Mouse (Mus musculus) forebrain, embryonic 11.5 days (tissue): Measurements from ENCODE around the gene Slc29a2. TPM values are rescaled to one million over a fixed set of nuclear protein-coding genes. Genes with fewer than 3 reads are reported as not detected.
A peak's percentile ranks its signal among the peaks of the same experiment; 100 is the strongest.

Experiments used
- ATAC-seq: fragments of 200-750 bp; cut with Nextera tagmentation; replicated peaks from 2 replicates; pipeline ENCODE4 v1.8.0; 2017; ENCODE audit warnings: moderate TSS enrichment; ENCODE audit not compliant: low FRiP score
- DNase-seq: peaks from one replicate; pipeline ENCODE4 v3.0.0-alpha.2; 2017; ENCODE audit warnings: low spot score
- H3K27ac ChIP-seq: fragments of 300-500 bp; sonication (generic); 2 replicates; pipeline ENCODE4 v1.5.1; 2014; ENCODE audit warnings: low read depth, low read length
- H3K27me3 ChIP-seq: fragments of 300-500 bp; sonication (generic); 2 replicates; pipeline ENCODE4 v1.6.1; 2014; ENCODE audit warnings: mild to moderate bottlenecking, low read length, mixed read lengths; ENCODE audit not compliant: control insufficient read depth, insufficient read depth
- H3K36me3 ChIP-seq: fragments of 300-500 bp; sonication (generic); 2 replicates; pipeline ENCODE4 v1.6.1; 2014; ENCODE audit warnings: mild to moderate bottlenecking, low read length, moderate library complexity, mixed read lengths; ENCODE audit not compliant: control insufficient read depth, insufficient read depth
- H3K4me1 ChIP-seq: fragments of 300-500 bp; sonication (generic); replicated peaks from 2 replicates; pipeline ENCODE4 v1.6.1; 2014; ENCODE audit warnings: low read length, mixed read lengths; ENCODE audit not compliant: control insufficient read depth, insufficient read depth
- H3K4me2 ChIP-seq: fragments of 300-500 bp; sonication (generic); 2 replicates; pipeline ENCODE4 v1.6.1; 2014; ENCODE audit warnings: low read depth, mild to moderate bottlenecking, low read length, moderate library complexity, mixed read lengths; ENCODE audit not compliant: severe bottlenecking
- H3K4me3 ChIP-seq: fragments of 300-500 bp; sonication (generic); 2 replicates; pipeline ENCODE4 v1.5.1; 2014; ENCODE audit warnings: low read depth, low read length
- H3K9ac ChIP-seq: fragments of 300-500 bp; sonication (generic); 2 replicates; pipeline ENCODE4 v1.6.1; 2014; ENCODE audit warnings: low read length
- H3K9me3 ChIP-seq: fragments of 300-500 bp; sonication (generic); 2 replicates; pipeline ENCODE4 v1.6.1; 2016; ENCODE audit warnings: low read length, mixed read lengths; ENCODE audit not compliant: control insufficient read depth
- WGBS: fragments of 180-500 bp; shearing (Covaris S2); extraction: QIAGEN DNeasy Blood & Tissue Kit; methylation state at CpG from one replicate; pipeline ENCODE4 v1.1.7; 2014; 5-methylcytosine and 5-hydroxymethylcytosine counted together
- polyA plus RNA-seq: library from polyadenylated mRNA; unstranded; fragments of >200 nt; fragmentation: Nextera tagmentation; extraction: Ambion mirVana; gene quantifications from 2 replicates; pipeline ENCODE4 v1.2.1, GENCODE M21; 2014

The Slc29a2 gene
- polyA plus RNA-seq, 1 experiment from 2014 or later: 5.5 TPM

DNA sequence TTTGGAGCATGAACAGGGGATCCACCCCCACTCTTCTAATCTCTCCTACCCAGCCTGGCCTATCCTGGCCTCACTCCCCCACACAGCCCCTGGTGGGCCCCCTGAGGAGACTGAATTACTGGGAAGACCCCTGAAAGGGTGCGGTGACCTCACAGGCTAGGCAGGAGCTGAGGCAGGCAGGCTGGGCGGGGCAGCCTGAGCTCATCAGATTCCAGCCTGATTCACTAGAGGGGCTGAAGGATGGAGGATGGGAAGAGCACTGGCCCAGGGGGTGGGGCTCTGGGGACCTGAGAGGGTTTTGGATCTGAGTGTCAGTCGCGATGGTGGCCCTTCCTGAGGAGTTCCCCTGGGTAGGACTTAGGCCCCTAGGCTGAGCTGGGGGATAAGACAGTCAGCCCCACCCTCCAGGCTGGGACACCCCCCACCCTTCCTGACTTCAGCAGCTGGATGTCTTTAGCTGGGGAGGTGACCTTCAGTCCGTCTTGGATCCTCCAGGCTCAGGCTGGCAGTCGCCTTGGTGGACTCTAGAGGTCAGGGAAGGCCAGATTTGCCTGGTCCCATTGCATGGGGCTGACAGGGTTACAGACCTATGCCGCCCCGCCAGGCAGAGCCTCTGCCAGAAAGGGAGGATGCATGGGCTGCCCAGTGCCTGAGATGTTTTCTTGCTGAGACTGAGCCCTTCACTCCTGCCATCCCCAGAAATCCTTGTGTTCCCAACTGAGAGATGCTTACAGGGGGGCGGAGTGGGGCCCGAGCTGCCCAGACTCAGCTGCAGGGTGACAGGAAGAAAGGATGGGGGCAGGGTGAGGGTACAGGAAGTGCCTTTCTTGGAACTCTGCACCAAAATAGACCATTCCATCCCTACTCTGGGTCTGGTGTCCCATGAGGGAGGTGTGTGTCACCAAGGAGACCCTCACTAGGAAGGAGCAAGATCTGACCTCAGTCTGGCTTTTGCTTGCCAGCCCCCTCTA lies 35.4 kb downstream of the Slc29a2 start:
- Histone ChIP-seq H3K27ac (0 out of 2 replicates have a peak overlapping the region, but pooled peaks have one; percentile 18), H3K4me1 (peaks cover 11% of the 10 kb centered on the region; the same call in 1 of the 2 replicates), H3K9ac (peak overlapping the region; percentile 35; the same call in 1 of the 2 replicates), H3K9me3 (no peaks in the 10 kb centered on the region), H3K4me2 (peak overlapping the region; percentile 15; the same call in 1 of the 2 replicates), H3K27me3 (no peaks in the 10 kb centered on the region), H3K36me3 (no peaks in the 10 kb centered on the region), H3K4me3 (no peak overlapping the region)
- 13% methylated on average over 10 of the region's 10 CpGs for WGBS
- peak; percentile 31; the same call in 1 of the 2 replicates for ATAC-seq
- no peak for DNase-seq

DNA sequence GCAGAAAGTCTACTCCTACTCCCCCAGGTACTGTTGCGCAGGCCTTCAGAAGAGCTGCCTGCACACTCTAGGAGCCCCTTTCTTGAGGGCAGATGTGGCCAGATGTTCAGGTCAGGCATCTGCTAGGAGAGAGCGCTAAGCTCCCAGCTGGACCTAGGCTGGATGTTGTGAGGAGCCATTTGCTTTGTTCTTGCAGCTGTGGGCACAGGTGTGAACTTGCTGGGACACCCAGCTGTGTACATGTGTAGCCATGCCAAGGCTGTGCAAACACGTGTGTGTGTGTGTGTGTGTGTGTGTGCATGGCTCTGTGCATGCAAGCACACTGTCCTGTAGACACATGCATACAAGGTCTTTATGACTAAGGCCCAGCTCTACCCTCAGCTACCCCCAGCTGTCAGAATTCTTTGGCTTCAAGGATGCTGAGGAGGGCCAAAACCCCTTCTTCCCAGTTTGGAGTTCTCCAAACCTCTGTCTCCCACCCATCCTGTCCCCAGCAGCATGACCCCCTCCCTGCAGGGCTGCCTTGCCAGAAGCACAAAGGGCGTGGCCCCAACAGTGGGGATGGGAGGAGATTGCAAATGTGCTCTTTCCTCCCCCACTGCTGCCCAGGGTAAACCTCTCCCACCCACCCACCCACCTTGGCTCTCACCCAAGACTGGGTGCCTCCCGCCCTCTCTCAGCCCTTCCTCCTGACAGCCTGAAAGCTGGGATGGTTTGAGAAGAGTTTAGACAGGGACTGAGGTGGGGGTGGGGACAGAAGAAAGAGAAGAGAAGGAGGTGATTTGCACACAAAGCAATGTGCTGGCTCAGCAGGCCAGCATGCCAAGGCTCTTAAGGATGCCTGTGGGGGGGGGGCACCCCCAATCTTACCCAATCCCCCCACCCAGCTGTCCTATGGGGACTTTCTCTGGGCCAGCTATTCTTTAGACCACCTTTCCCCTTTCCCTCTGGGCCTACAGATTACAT lies 37.0 kb downstream of the Slc29a2 start:
- H3K9ac ChIP-seq: no peak overlapping the region
- peaks cover 11% of the 10 kb centered on the region; the same call in 1 of the 2 replicates for H3K4me1 ChIP-seq
- H3K36me3 ChIP-seq: no peaks in the 10 kb centered on the region
- no peak overlapping the region for H3K4me3 ChIP-seq
- DNase-seq (no peak), ATAC-seq (no peak)
- no peak overlapping the region for H3K27ac ChIP-seq
- no peak overlapping the region for H3K4me2 ChIP-seq
- H3K9me3 ChIP-seq: no peaks in the 10 kb centered on the region
- H3K27me3 ChIP-seq: no peaks in the 10 kb centered on the region
- WGBS: 44% methylated on average over 5 of the region's 5 CpGs

DNA sequence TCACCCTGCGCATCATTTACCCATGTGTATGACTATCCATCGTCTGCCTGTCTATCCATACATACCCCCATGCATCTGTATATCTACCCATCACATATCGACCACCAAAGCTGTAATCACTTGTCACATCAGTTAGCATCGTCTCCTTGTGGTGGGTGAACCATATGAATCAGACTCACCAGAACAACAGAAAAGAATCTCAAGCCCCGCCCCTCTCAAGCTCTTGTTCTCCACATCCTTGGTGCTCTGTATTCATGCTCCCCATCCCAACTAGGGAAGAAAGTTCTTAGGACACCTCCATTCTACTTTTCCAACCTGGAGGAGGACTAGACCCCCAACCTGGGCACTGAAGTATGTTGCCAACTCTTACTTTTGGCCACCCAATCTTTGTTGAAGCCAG lies 38.4 kb downstream of the Slc29a2 start:
- Histone ChIP-seq H3K27me3 (peaks cover 3% of the 10 kb centered on the region; the same call in 1 of the 2 replicates), H3K27ac (no peak overlapping the region), H3K4me2 (no peak overlapping the region), H3K4me3 (no peak overlapping the region), H3K36me3 (no peaks in the 10 kb centered on the region), H3K4me1 (peaks cover 14% of the 10 kb centered on the region; the same call in 1 of the 2 replicates), H3K9ac (no peak overlapping the region), H3K9me3 (no peaks in the 10 kb centered on the region)
- DNase-seq: no peak
- WGBS: 91% methylated on average over 5 of the region's 5 CpGs
- ATAC-seq: no peak

DNA sequence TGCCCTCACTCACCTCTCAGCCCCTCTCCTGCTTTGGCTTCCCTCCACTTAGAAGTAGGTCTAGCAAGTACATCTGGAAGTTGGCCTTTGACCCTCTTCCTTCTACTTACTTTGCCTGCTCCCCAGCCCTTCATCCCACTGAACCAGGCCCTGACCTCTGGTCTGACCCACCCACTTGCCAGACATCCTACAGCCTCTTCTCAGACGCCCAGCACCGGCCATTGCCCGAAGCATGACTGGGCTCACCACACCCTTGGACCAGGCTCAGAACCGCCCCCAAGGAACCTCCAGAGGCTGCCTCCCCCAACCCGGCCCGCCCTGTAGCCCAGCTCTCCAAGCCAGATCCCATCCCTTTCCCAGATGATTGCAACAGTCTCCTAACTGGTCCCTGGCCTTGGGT lies 38.8 kb downstream of the Slc29a2 start:
- Histone ChIP-seq H3K27me3 (peaks cover 7% of the 10 kb centered on the region; the same call in 1 of the 2 replicates), H3K36me3 (no peaks in the 10 kb centered on the region), H3K4me2 (no peak overlapping the region), H3K9ac (no peak overlapping the region), H3K9me3 (no peaks in the 10 kb centered on the region), H3K4me3 (no peak overlapping the region), H3K4me1 (peaks cover 18% of the 10 kb centered on the region; the same call in 1 of the 2 replicates), H3K27ac (no peak overlapping the region)
- DNase-seq (no peak), ATAC-seq (no peak)
- WGBS: 73% methylated on average over 6 of the region's 6 CpGs

DNA sequence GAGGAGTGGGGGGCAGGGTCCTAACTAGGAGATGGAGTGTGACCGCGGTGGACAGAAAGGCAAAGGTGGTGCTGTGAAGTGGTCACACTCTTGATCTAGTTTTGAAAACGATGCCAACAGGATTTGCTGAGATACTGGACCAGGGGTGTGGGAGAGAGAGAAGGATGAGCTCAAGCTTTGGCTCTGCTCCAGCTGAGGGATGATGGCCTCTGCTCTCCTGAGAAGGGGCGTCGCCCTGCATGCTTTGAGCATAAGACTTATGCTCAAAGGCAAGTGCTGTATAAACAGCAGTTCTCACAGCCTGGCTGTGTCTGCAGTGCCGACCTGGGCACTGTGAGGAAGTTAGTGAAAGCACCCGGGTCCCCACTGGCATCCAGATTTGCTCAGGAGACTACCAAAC lies 41.4 kb downstream of the Slc29a2 start:
- no peak for ATAC-seq
- Histone ChIP-seq H3K36me3 (no peaks in the 10 kb centered on the region), H3K4me2 (no peak overlapping the region), H3K9ac (no peak overlapping the region), H3K9me3 (no peaks in the 10 kb centered on the region), H3K4me3 (no peak overlapping the region), H3K27me3 (peaks cover 30% of the 10 kb centered on the region), H3K4me1 (peaks cover 25% of the 10 kb centered on the region), H3K27ac (no peak overlapping the region)
- 79% methylated on average over 7 of the region's 7 CpGs for WGBS
- DNase-seq: no peak

DNA sequence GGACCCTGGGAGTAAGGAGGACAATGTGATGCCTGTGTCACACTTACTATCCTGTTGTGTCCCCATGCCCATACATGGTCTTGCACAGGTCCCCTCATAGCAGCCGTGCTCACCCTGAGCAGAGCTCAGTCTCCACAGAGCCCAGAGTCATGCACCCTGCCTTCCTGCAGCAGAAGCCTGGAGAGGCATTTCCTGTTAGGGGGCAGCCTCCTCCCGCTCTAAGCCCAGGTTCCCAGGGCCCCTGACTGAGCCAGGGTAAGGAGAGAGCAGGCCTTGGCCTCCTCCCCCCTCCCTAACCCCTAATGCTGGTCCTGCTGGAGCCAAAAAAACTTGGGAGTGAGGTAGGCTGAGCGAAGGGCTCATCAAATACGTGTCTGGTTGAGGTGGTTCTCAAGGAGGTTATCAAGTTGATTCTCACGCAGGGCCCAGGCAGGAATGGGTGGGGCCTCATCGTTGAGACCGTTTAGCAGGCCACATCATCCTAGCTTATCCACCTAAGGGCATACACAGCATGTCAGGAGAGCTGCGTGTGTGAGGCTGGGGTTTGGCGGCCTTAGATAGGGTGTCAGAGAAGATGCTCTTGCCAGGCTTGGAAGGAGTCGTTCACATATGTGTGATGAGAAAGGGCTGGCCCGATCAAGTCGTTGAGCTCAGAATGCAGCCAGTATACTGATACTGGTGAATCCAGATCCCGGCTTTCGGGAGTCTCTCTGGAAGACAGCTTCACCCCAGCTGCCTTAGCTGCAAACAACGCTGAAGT lies 43.6 kb downstream of the Slc29a2 start:
- peaks cover 31% of the 10 kb centered on the region for H3K4me1 ChIP-seq
- peak overlapping the region; percentile 35; the same call in 1 of the 2 replicates for H3K4me3 ChIP-seq
- H3K9me3 ChIP-seq: no peaks in the 10 kb centered on the region
- peak overlapping the region; percentile 60; the same call in 1 of the 2 replicates for H3K9ac ChIP-seq
- H3K27me3 ChIP-seq: peaks cover 32% of the 10 kb centered on the region
- no peak overlapping the region for H3K27ac ChIP-seq
- peak overlapping the region; percentile 88 for H3K4me2 ChIP-seq
- WGBS: 8% methylated on average over 15 of the region's 15 CpGs
- DNase-seq (no peak), ATAC-seq (no peak)
- no peaks in the 10 kb centered on the region for H3K36me3 ChIP-seq

DNA sequence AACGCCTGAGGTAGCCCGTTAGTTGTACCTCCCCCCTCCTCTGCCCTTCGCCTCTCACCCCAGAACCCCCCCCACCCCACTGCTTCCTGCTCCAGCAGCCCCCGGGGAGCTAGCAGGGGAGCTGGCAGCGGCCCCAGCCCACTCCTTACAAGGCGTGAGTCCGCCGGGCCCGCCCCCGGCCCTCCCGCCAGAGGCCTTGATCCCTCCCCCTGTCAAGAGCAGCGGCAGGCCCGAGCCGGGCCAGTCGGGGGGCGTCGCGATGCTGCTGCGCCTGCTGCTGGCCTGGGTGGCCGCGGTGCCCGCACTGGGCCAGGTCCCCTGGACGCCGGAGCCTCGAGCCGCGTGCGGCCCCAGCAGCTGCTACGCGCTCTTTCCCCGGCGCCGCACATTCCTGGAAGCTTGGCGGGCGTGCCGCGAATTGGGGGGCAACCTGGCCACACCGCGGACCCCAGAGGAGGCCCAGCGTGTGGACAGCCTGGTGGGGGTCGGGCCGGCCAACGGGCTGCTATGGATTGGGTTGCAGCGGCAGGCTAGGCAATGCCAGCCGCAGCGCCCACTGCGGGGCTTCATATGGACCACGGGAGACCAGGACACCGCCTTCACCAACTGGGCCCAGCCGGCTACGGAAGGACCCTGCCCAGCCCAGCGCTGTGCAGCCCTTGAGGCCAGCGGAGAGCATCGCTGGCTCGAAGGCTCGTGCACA lies 44.4 kb downstream of the Slc29a2 start, which contains the start of gene Cd248:
Gene Cd248 (plus strand): TSS at position 212 of the 703 bp plus-strand sequence.
- WGBS: 1% methylated on average over 49 of the region's 56 CpGs
- ATAC-seq (no peak; the same call in 1 of the 2 replicates), DNase-seq (peak; percentile 79)
- Histone ChIP-seq H3K4me1 (peaks cover 31% of the 10 kb centered on the region), H3K27me3 (peaks cover 32% of the 10 kb centered on the region), H3K9ac (peak within 1 kb of the TSS; percentile 60), H3K27ac (no peak within 1 kb of the TSS), H3K4me3 (peak within 1 kb of the TSS; percentile 35), H3K9me3 (no peaks in the 10 kb centered on the region), H3K36me3 (no peaks in the 10 kb centered on the region), H3K4me2 (peak within 1 kb of the TSS; percentile 88)
